Mouse (Mus musculus) adrenal gland, postnatal 4 days (tissue): ENCODE results near the gene Tlx2. TPM values are rescaled to one million over a fixed set of nuclear protein-coding genes. Genes with fewer than 3 reads are reported as not detected.

Experiments
- DNase-seq, 2 experiments: peaks; one replicate each; pipeline ENCODE4 v3.0.0; 2021 to 2022; ENCODE audit warnings: low spot score in 2 of 2, mixed read lengths in 2 of 2
- microRNA-seq: library from miRNA; unstranded; fragments of <30 nt; microRNA quantifications from one replicate; pipeline ENCODE4 v1.2.0, GENCODE M21; 2021
- total RNA-seq, 2 experiments: library from RNA; stranded (reverse); gene quantifications; 2 replicates each; pipeline ENCODE4 v1.2.3; 2021

Gene Tlx2
- total RNA-seq, 2 experiments from 2014 or later: 24.0 to 30.0 TPM

DNA sequence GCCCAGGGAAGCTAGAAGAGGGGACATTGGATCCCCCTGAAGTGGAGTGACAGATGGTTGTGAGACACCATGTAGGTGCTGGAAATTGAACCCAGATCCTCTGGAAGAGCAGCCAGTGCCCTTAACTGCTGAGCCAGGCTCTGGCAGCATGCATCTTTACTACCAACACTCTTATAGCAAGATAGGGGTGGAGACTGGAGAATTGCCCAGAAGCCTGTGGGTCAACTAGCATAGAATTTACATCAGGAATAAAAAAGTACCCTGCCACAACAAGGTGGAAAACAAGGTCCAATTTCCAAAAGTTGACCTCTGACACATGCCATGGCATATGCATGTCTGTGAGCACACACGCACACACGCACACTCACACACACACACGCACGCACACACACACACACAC lies 44.9 kb downstream of the Tlx2 start:
- DNase-seq: no peak

DNA sequence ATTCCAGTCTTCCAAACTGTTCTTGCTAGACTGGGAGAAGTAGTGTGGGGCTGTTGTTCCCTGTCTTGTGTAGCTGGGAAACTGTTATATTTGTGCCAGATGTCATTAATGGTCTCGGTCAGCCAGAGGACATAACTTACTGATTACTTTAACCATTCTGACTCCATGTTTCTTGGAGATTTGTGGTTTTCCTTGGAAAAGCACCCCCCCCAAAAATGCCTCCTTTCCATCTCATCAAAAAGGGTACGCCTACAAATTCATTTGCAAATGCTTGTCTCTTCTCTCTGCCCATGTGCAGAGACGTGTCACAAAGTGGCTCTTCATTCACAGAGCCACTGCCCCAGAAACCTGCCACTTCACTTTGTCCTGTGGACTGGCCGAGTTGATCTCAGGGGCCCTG lies 45.7 kb downstream of the Tlx2 start:
- no peak for DNase-seq

DNA sequence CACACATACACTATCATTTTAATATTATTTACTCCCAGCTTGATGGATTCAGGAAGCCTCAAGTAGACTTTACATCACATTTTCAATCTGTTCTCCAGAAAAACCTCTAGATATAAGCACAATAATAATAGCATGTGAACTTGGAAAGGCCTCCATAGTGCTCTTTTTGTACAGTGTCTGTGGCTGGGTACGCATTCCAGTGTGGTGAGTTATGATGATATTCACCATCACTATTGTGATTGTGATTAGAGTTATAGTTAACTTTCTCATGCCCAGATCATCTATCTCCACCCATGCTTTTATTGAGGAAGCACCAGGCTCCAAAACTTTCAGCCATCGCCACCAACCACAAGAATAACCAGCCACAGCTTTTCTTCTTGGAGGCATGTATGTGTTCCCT lies 46.3 kb downstream of the Tlx2 start:
- DNase-seq: no peak

DNA sequence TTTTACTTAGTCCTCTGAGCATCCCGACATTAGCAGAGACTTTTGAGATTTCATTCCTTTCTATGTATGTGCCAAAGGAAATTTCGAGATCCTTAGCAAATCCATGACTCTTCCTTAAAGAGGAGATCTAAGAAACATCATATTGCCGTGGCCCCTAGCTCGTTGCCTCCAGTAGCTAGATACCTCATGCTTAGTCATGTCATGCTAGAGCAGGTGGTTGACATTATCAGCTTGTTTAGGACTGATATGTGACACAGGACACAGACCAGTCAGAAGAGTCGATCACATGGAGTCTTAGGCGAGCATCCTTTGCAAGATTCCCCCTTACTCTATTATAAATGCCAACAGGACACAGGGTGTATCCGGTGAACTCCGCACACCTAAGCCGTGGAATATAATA lies 47.1 kb downstream of the Tlx2 start:
- DNase-seq: no peak

GRCm38 (mm10) chr6:83020836-83021593 lies 49.1 kb downstream of the Tlx2 start:
- DNase-seq: no peak

GRCm38 (mm10) chr6:83020121-83020520 lies 50.0 kb downstream of the Tlx2 start:
- DNase-seq: no peak

GRCm38 (mm10) chr6:83019044-83019443 lies 51.0 kb downstream of the Tlx2 start:
- DNase-seq: no peak

Small RNA genes within 50 kb of the gene (microRNA-seq; reads per million reads assigned to microRNA genes)
- gene Mir3470a (not detected), gene Mir7040 (1.1 reads per million)

Other genes with a start within 250 kb of the Tlx2 start
- 1 to 10 TPM; 2.0 to 3.5 TPM for gene Sema4f, start 130.5 kb downstream of the Tlx2 start, total RNA-seq
- under 1 TPM in 1 of 2 experiments, not detected in 1; 0.14 TPM for gene M1ap, start 123.4 kb downstream of the Tlx2 start, total RNA-seq
- gene Dok1, start 36.8 kb downstream of the Tlx2 start, total RNA-seq: 10 to 100 TPM; 16.1 to 16.2 TPM
- 1 to 10 TPM; 6.2 to 9.4 TPM for gene Loxl3, start 36.1 kb downstream of the Tlx2 start, total RNA-seq
- gene Aup1, start 15.8 kb downstream of the Tlx2 start, total RNA-seq: 100 to 1,000 TPM; 170 to 175 TPM
- 10 to 100 TPM; 63.3 to 68.5 TPM for gene Htra2, start 15.0 kb downstream of the Tlx2 start, total RNA-seq
- gene Dqx1, start 12.4 kb downstream of the Tlx2 start, total RNA-seq: 1 to 10 TPM; 4.1 to 4.4 TPM
- 10 to 100 TPM; 69.2 to 79.1 TPM for gene Pcgf1, start 7.6 kb upstream of the Tlx2 start, total RNA-seq
- 10 to 100 TPM; 18.6 to 22.4 TPM for gene Lbx2, start 16.1 kb upstream of the Tlx2 start, total RNA-seq
- 10 to 100 TPM; 10.0 to 15.7 TPM for gene Ccdc142, start 31.3 kb upstream of the Tlx2 start, total RNA-seq
- 10 to 100 TPM; 10.6 to 11.4 TPM for gene Gm42688, start 31.3 kb upstream of the Tlx2 start, total RNA-seq
- 10 to 100 TPM; 77.6 to 82.6 TPM for gene Mrpl53, start 38.7 kb upstream of the Tlx2 start, total RNA-seq
- gene Mogs, start 45.2 kb upstream of the Tlx2 start, total RNA-seq: 10 to 100 TPM; 60.1 to 64.3 TPM
- gene Wbp1, start 51.3 kb upstream of the Tlx2 start, total RNA-seq: 10 to 100 TPM; 84.5 to 86.4 TPM
- 10 to 100 TPM; 29.0 to 31.7 TPM for gene Ino80b, start 55.1 kb upstream of the Tlx2 start, total RNA-seq
- gene Rtkn, start 65.2 kb upstream of the Tlx2 start, total RNA-seq: 10 to 100 TPM; 36.8 to 40.3 TPM
- gene Wdr54, start 86.1 kb upstream of the Tlx2 start, total RNA-seq: 1 to 10 TPM; 3.5 to 3.6 TPM
- under 1 TPM; 0.40 to 0.53 TPM for gene 1700003E16Rik, start 86.1 kb upstream of the Tlx2 start, total RNA-seq
- gene Dctn1, start 95.6 kb upstream of the Tlx2 start, total RNA-seq: 100 to 1,000 TPM; 156 to 176 TPM
- under 1 TPM; 0.40 to 0.42 TPM for gene Slc4a5, start 149.5 kb upstream of the Tlx2 start, total RNA-seq